Mouse (Mus musculus) right cerebral cortex, postnatal 10 days (tissue): Measurements from ENCODE around the gene Slit1.
A peak's percentile ranks its signal among the peaks of the same experiment; 100 is the strongest.

Source experiments
- DNase-seq, 2 experiments: peaks; one replicate each; pipeline ENCODE4 v3.0.0; 2021; ENCODE audit warnings: low spot score in 2 of 2

Slit1 gene

DNA sequence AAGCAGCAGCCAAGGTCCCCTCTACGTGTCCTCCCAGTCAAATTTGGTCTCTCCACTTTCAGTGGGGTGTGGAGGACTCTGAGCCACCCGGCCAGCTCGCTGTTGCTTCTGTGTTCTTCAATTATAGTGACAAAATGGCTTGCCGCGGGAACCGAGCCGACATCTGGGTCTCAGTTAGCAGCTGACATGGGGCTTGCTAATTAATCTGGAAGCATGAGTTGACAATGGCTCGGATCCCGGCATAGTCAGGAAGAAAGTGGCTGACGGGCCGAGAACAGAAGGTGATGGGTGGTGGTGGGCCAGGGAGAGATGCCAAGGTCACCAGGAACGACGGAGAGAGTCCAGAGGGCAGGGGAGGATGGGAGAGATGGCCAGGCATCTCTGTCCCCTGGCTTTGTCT, 55.2 kb downstream of the Slit1 start:
- DNase-seq = peak; percentile 67 to 70

DNA sequence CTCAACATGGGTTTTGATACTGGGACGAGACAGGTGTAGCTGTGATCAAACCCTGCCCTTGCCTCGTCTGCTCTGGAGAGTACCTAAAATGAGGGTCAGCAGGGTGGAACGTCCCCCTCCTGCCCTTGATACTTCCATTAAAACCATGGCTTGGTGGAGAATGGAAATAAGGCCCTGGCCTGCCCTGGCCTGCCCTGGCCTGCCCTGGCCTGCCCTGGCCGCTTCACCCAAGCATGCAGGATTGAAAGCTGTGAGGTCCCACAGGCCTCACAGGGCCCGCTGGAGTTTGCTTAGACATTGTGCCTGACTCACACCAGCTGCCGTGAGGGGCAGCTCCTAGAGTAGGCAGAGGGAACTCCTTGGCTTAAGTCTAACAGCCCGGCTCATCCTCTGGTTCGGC, 55.6 kb downstream of the Slit1 start:
- no peak for DNase-seq

DNA sequence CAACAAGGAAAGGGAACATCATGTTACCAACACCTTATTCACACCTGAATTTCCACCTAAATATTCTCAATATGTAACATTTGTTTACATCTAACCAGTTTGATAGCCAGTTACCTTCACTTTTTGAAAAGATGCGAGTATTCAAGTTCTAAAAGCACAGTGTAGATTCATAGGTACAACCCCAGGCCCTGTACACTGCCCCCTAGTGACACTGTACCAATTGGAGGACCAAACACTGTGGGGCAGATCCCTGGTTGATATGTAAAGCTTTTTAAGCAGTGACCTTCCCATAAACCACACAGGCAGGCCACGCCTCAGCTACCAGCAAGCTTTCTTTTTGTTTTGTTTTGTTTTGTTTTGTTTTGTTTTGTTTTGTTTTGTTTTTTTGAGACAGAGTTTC, 57.3 kb downstream of the Slit1 start:
- DNase-seq = no peak

DNA sequence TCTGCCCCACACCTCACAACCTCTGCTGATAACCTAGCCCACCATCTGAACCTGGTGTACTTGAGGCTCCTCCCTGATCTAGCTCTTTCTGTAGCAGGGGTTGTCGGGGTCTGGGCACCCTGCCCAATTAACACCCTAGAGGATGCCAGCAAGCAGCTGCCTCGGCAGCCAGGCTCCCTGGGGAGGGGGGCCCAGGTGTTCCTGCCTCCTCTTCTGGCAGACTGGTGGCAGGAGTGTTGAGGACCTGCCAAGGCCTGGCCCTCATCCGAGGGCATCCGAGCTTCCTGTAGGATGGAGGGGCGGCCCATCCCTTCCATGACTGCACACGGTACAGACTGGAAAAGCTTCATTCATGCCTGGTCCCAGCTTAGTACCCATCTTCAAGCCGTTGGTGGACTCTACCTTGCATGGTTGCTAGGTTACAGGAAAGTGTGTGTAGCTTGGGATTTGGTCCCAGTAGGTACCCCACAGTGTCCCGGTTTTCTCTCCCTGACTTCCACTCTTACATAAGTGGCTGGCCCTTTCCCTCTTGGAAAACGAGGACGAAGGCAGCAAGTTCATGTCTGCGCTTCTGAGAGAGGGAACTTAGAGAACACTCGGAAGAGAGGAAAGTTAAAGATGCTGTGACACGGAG, 57.9 kb downstream of the Slit1 start:
- peak; percentile 68 to 79 for DNase-seq

DNA sequence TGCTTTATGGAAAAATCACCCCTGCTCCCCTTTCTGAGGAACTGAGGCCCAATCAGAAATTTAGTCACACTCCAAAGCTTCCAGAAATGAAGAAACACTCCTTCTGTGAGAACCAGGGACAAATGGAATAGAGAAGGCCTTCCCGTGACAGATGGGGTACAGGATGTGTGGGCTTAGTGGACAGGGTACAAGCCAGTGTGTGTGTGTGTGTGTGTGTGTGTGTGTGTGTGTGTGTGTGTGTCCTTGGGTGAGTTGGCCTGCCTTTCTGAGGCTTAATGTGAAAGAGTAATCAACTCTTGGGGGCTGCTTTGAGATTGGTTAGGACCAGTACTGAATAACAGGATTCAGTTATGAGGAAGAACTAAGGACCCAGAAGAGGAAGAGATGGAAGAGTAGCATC, 58.6 kb downstream of the Slit1 start:
- no peak for DNase-seq

DNA sequence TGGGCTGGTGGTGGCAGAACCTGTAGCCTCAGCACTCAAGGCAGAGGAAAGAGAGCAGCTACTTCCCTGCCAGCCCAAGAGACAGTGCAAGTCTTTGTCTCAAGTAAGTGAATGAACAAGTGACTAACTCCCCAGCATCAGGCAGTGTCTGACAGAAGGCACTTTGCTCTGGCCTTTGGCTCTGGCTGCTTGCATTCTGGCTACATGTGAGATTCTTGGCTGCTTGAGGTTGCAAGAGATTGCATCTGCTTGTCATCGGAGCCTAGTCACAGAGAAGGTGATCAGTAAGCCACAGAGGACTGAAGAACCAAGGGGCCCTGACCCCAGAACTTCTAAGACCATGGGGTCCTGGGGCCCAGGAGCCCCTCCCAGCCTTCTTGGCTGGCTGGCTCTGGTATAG, 59.5 kb downstream of the Slit1 start:
- DNase-seq = no peak

DNA sequence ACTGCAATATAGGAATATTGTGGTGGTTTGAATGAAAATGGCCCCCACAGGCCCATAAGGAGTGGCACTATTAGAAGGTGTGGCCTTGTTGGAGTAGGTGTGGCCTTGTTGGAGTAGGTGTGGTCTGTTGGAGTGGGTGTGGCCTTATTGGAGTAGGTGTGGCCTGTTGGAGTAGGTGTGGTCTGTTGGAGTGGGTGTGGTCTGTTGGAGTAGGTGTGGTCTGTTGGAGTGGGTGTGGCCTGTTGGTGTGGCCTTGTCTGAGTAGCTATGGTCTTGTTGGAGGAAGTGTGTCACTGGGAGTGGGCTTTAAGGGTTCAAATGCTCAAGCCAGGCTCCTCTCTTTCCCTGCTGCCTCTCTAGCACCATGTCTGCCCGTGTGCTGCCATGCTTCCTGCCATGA, 63.2 kb downstream of the Slit1 start:
- no peak for DNase-seq

DNA sequence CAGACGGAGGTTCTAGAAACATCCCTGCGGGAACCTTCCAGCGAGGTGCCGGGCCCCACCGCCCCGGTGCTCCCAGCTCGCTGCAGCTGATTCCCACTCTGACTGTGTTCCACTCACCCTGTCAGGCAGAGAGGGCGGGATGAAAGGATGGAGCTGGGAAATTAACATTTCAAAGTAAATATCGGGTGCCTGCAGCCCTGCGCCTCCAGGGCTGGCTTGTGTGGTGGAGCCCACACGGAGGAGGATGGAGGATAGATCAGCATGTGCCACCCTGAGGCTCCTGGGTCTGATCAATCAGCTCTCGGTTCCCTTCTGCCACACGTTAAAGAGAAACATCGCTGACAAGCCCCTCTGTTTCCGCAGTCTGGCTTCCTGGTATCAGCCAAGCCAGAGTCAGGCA, 64.4 kb downstream of the Slit1 start:
- DNase-seq = no peak

DNA sequence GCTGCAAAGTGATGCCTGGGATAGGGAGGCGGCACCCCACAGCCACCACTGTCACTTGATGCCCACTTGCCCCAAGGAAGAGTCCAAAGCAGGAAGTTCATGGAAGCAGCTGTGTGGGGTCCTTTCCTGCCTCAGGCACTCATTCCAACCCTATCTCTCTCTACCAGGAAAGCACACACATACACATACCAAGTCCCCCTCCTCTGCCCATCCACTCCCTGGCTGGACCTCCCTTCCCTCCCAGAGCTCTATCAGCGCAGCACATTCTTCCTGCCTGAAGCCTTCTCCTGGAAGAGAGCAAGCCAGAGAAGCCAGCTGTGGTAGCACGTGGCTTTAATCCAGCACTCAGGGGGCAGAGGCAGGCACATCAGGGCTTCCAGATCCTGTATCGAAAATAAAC, 65.9 kb downstream of the Slit1 start:
- no peak for DNase-seq

DNA sequence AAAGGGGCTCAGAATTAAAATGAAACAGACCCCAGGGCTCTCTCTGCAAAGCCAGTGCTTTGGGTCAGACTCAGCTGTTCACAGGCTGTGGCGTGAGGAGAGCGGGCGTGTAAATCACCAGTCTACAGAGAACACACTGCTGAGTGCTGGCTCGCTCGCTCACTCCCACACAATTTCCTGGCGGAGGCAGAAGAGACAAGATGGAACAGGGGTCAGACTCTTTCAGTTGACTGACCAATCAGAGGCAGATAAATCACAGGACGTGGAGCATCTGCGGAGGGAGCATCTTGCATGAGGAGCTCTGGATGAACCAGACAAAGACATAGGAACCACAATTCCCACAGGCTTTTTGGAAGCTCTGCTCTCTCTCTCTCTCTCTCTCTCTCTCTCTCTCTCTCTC, 67.9 kb downstream of the Slit1 start:
- DNase-seq = no peak

DNA sequence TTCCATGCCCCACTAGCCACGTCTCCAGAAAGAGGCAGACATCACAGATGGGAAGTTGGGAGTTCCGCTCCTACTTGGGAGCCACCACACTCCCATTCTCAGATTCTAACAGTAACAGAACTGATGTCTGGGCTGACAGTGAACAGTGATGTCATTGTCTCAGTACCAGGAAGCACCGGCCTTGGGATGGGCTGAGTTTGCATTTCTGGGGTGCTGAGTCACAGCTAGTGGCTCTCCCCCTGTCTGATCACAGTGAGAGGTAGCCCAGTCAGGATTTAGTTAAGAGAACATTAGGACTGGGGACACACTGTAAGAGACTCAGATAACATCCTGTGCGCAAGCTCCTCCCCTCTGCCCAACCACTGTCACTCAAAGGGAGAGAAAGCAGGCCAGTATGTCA, 69.1 kb downstream of the Slit1 start:
- DNase-seq = no peak

DNA sequence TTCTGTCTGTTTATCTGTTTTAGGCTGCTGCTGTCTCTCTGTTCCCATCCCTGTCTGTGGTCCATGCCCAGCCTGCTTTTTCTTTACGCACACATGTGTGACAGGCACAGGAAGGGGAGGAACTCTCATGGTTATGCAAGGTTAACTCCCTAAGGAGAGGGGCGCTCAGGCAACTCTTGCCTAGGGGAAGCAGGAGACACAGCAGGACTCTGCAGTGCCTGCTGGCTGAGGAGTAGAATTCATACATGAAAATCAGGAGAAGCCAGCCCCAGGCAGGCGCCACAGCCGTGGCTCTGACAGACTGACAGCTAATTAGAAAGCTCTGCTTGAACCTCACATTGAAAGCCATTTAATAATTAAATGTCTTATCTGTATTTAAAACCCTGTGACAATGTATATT, 70.6 kb downstream of the Slit1 start:
- no peak for DNase-seq

DNA sequence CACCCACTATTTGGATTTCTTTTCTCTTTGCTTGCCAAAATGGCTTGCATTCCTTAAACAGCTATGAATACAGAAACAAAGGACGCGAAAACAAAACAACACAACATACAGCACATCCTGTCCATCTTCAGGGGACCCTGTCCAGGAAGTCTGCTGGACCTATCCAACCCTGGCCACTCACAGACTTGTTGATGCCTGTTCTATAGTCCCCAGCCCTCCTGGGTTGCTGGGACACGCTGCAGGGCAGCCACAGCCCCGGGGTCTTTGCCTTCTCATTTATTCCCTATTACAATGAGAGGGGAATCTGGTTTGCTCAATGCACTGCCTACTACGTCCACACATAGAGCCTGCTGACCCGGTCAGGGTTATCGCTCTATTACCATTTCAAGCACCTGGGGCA, 72.5 kb downstream of the Slit1 start:
- no peak for DNase-seq

DNA sequence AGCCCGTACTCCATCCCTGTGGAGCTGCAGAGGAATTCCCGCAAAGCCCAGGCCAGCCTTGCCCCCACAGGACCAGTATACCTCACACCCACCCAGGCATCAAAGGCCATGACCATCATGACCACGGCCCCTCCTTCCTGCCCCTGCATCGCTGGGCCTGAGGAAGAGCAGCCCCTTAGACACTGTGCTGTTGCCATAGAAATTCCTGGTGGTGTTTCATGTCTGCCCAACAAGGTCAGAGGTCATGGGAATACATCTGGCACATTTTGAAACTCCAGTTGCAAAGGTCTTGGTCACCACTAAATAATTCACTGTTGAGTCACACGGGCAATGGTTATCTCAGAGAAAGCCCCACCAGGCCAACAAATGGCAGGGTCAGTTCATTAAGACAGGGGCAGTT, 73.0 kb downstream of the Slit1 start:
- DNase-seq = no peak

DNA sequence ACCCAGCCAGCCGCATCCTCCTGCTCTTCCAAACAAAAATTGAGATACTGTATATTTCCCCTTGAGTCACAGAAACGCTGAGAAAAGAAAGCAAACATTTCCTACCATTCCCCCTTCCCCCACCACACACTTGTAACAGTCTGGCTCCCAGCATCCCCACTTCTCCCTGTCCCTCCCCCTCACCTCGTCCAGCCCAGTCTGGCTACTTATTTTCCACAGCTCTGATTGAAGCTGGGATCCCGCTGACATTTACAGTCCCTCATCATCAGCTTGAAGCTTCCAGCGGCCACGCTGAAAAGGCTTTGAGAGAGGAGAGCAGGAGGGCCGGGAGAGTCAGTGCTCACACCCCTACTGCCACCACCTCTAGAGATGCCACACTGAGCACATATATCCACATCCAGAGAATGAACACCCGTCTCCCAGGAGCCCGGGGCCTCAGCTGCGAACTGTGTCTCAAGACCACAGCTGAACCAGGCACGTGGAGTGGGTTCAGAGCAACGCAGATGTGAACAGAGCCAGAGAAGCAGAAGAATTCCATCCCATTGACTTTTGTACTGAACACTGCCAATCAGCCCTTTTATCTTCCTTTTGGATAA, 73.6 kb downstream of the Slit1 start:
- DNase-seq = no peak

DNA sequence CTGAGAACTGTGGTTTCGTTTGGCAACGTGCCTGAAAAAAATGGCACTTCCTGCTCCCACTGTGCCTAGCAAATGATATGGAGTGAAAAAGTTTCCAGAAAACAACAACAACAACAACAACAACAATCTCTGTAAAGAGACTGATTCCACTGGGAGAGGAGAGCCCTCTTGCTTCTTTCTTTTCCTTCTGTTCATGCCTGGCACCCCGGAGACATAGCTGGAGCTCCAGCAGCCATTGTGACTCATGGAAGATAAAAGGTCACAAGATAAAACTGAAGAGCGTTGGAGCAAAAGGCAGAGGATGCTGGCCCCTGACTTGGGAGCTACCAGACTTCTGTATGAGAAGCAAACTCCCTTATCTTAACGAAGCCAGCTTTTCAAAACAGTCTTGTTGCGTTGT, 75.9 kb downstream of the Slit1 start:
- DNase-seq = no peak

DNA sequence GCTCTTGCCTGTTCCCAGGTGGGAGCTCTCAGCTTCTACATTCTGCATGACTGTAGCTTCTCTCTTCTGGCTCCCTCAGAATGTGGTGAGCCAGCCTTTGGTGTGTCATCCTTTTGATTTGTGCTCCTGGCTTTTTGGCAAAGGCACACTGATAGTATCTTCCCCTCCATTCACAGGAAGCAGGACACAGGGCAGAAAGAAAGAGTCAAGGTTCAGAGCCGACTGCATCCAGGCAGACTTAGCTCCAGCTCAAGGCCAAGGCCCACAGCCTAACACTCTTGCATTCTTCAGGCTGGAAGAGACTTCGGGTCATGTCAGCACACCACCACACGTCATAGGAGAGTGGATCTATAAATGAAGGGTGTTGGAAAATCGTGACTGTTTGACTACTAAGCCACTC, 77.5 kb downstream of the Slit1 start:
- no peak for DNase-seq

DNA sequence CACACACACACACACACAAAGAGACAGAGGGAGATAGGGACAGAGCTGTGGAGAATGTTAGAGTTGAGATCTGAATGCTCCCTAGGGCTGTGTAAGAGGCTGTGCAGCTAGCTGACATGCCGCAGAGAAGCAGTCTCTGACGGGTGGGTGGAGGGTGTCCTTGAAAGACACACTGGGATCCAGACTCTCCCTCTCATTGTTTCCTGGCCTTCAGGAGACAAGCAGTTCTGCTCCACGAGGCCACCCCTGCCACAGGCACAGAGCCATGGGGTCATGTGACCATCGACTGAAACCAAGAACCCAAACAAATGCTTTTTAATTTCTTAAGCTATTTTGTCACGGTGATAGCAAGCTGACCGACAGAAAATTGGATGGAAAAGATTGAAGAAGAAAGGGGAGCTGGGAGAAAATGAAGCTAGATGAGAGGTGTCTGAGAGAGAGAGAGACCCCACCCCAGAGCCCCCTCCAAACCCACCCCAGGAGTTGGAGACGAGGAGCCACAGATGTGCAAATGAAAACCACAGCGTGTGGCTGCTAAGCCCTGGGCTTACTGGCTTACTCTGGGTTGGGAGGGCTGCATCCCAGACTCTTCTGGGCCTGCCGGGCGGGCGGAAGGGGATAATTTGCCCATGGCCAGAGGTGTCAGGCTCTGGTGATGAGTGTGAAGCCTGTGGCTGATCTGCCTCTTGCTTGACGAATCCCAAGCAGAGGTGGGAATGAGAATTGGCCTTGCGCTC, 79.8 kb downstream of the Slit1 start:
- no peak for DNase-seq

DNA sequence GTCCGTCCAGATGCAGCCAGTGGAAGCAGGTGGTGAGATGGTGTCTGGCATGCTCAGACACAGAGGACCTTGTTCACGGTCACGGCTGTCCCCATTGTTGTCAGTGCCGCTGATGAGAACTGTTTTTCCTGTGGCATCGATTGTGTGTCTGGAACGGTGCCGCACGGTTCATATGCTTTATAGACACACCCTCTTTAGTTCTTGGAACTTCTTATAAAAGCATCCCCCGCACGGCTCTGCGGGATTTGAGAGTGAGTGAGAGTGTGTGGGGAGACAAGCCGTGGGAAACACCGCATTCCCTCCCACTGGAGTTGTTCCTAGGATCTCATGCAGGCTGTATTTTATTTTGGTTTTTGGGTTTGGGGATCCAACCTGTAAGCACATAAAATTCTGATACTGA, 82.0 kb downstream of the Slit1 start:
- peak in 1 of 2 experiments; percentile 59 for DNase-seq

DNA sequence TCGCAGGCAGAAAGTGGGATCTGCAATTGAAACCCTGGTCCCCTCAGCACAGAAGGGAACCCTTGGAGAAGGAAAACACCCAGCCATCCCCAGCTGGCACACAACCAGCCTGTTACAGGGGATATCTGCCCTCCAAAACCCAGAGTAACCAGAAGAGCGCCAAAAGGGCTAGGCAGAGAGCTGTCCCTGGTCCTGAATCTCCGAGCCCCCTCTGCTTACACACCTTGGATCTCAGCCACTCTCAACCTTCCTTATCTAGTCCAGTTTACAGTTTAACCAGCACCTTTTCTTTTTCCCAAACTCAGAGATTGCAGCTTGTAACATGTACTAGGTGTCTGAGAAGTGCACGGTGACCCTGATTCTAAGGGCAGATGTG, 82.5 kb downstream of the Slit1 start:
- no peak for DNase-seq

DNA sequence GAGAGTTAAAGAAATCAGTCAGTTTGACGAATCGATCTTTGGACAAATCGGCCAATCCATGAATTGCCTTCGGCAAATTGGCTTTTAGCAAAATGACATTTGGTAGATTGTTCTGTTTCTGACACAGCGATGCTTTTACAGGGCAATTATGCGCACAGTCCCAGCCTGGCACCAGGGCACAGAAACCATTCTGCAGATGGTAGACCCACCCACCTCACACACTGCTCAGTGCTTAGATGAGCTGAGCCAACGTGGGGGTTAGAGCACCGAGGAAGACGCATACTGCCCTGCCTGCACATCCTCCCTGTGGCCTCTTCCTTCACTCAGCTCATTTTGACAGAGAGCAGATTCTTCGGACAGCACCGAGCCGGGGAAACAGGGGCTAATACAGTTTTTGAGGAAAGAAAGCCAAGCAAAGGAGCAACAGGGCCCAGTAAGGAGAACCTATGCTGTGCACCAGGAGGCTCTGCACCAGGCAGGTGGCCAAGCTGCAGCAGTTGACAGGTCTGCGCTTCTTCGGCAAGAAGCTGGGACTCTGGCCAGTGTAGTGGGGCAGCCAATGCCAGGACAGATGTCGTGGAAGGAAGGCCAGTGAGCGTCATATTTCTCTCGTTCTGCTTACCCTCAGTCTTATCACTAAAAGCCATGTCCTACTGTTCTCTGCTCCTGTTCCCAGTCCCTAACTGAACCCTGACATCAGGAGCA, 83.0 kb downstream of the Slit1 start:
- peak; percentile 51 to 64 for DNase-seq

DNA sequence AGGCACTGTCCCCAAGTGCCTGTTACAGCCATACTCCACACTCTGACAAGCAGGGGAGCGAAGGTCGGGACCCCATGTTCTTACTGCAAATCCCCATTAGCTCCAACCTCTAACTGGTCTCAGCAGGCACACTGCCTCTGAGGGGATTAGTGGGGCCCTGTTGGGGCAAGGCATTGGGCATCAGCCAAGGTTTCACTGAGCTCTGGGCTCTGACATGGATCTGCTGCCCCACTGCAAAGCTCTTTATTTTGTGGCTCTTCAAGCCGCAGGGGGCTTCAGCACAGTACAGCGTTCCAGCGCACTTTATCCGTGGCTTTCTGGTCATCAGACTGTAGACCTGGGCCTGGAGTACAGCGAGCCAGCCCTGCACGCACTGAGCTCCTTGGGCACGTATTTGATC, 86.0 kb downstream of the Slit1 start:
- no peak for DNase-seq

DNA sequence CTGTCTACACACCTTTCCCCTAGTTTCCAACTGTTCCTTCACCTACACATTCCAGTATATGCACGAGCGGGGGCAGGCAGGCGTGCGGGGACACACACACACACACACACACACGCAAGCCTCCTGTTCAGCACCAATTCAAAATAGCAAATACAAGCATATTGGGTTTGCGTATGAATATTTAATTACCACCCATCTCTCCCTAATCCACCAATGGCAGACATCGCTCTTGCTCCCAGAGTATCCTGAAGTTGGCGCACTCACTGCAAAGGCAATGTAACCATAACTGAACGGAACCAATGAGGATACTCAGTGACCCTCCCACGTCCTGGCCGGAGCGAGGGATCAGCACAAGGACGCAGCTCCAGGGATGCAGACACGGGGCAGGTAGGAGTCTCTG, 86.8 kb downstream of the Slit1 start:
- no peak for DNase-seq
